Mouse (Mus musculus) stomach, embryonic 15.5 days (tissue): ENCODE data around the gene Diras2. TPM values are rescaled to one million over a fixed set of nuclear protein-coding genes. Genes with fewer than 3 reads are reported as not detected.

ENCODE experiments used
- ATAC-seq: fragments of 200-750 bp; cut with Nextera tagmentation; 2 replicates; pipeline ENCODE4 v1.8.0; 2017; ENCODE audit warnings: low read depth, moderate number of reproducible peaks, moderate TSS enrichment; ENCODE audit not compliant: insufficient read depth, low FRiP score
- H3K27ac ChIP-seq: fragments of 300-500 bp; sonication (generic); 2 replicates; pipeline ENCODE4 v1.5.1; 2015; ENCODE audit warnings: mild to moderate bottlenecking, inconsistent platforms
- H3K27me3 ChIP-seq: fragments of 300-500 bp; sonication (generic); replicated peaks from 2 replicates; pipeline ENCODE4 v1.6.1; 2015; ENCODE audit warnings: inconsistent platforms
- H3K36me3 ChIP-seq: fragments of 300-500 bp; sonication (generic); 2 replicates; pipeline ENCODE4 v1.6.1; 2015; ENCODE audit warnings: inconsistent platforms
- H3K4me1 ChIP-seq: fragments of 300-500 bp; sonication (generic); 2 replicates; pipeline ENCODE4 v1.6.1; 2015; ENCODE audit warnings: inconsistent platforms
- H3K4me2 ChIP-seq: fragments of 300-500 bp; sonication (generic); 2 replicates; pipeline ENCODE4 v1.6.1; 2015; ENCODE audit warnings: mild to moderate bottlenecking, inconsistent platforms
- H3K4me3 ChIP-seq: fragments of 300-500 bp; sonication (generic); replicated peaks from 2 replicates; pipeline ENCODE4 v1.5.1; 2015; ENCODE audit warnings: inconsistent platforms
- H3K9ac ChIP-seq: fragments of 300-500 bp; sonication (generic); 2 replicates; pipeline ENCODE4 v1.6.1; 2015; ENCODE audit warnings: inconsistent platforms
- H3K9me3 ChIP-seq: fragments of 300-500 bp; sonication (generic); 2 replicates; pipeline ENCODE4 v1.6.1; 2016; ENCODE audit warnings: inconsistent platforms
- WGBS: fragments of 180-500 bp; shearing (Covaris S2); methylation state at CpG from one replicate; pipeline ENCODE4 v1.1.7; 2015; 5-methylcytosine and 5-hydroxymethylcytosine counted together
- polyA plus RNA-seq: library from polyadenylated mRNA; unstranded; fragments of >200 nt; fragmentation: Nextera tagmentation; extraction: Ambion mirVana; gene quantifications from 2 replicates; pipeline ENCODE4 v1.2.1, GENCODE M21; 2015

Gene Diras2
- polyA plus RNA-seq, 1 experiment from 2014 or later, result 0.55 TPM

DNA sequence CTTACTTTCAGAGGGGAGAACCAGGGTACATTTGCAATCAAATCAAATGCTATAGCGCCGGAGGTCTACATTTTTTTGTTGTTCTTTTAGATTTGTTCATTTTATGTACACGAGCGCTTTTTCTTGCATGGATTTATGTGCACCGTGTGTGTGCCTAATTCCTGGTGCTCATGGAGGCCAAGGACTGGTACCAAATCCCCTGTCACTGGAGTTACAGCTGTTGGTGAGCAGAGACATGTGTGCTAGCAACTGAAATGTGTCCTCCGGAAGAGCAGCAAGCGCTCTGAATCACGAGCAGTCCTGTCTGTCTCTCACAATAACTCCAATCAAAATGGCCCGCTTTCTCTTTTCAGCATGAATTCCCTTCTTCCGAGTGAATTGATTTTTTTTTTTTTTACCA lies 55.8 kb downstream of the Diras2 start:
- H3K4me2 ChIP-seq, result no peak overlapping the region
- 89% methylated on average over 10 of the region's 10 CpGs for WGBS
- no peak for ATAC-seq
- H3K4me3 ChIP-seq, result no peak overlapping the region
- H3K27ac ChIP-seq, result no peak overlapping the region
- H3K9ac ChIP-seq, result no peak overlapping the region
- H3K27me3 ChIP-seq, result no peaks in the 10 kb centered on the region
- no peaks in the 10 kb centered on the region for H3K9me3 ChIP-seq
- no peaks in the 10 kb centered on the region for H3K36me3 ChIP-seq
- H3K4me1 ChIP-seq, result no peaks in the 10 kb centered on the region

DNA sequence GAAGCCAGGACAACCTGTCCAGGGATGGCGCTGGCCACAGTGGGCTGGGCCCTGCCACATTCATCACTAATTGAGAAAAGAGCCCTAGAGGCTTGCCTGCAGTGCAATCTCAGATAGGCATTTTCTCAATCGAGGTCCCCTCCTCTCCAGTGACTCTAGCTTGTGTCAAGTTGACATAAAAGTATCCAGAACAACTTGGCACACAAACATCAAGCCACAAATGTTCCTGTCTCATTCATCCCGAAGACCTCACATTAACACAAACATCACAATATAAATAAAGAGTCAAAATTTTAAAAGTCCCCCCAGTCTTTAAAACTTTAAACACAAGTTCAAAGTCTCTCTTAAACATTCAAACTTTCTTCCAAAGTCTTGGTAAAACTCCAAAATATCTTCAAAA lies 56.3 kb downstream of the Diras2 start:
- Histone ChIP-seq H3K9me3 (no peaks in the 10 kb centered on the region), H3K9ac (no peak overlapping the region), H3K4me2 (no peak overlapping the region), H3K4me1 (no peaks in the 10 kb centered on the region), H3K27ac (no peak overlapping the region), H3K4me3 (no peak overlapping the region), H3K36me3 (no peaks in the 10 kb centered on the region), H3K27me3 (no peaks in the 10 kb centered on the region)
- no peak for ATAC-seq
- WGBS, result 67% methylated on average over 3 of the region's 3 CpGs

DNA sequence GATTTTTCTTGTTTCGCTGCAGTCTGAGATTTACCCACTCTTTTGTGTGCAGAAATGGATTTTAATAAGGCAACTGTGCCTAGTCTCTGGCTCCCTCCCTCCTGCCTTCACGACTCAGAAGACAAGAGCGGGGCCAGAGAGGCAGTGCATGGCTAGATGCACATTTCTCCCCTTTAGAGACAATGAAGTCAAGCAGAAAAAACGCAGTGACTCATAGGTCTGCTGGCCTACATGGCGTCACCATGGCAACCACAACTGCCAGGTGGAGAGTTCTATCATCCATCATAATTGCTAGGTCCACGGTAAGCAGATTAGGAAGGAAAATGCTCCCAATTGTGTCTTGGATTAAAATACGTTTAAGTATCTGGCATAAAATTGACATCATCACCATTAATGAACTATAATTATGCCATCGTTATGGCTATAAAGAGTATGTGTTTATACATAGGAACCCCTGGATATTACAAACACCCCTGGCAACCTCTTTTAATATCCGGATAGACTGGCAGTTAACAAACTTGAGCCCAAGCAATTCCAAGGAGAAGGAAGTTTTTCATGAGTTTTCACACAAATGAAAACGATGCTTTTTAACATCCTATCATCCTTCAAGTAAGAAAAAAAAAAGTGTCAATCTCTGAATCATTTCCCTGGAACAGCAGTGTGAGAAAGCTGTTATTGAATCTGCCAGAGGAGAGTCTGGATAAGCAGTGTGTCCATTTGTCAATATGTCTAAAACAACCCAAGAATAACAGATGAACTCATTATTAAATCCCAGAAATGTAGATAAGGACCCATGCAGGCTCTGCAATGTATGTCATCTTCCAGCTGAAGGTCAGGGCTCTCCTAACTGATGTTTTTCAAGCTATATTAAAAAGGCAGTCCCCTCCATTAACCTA lies 61.0 kb downstream of the Diras2 start:
- Histone ChIP-seq H3K4me2 (no peak overlapping the region), H3K27ac (no peak overlapping the region), H3K9me3 (no peaks in the 10 kb centered on the region), H3K4me1 (no peaks in the 10 kb centered on the region), H3K9ac (no peak overlapping the region), H3K36me3 (no peaks in the 10 kb centered on the region), H3K4me3 (no peak overlapping the region), H3K27me3 (no peaks in the 10 kb centered on the region)
- 34% methylated on average over 10 of the region's 10 CpGs for WGBS
- ATAC-seq, result no peak

DNA sequence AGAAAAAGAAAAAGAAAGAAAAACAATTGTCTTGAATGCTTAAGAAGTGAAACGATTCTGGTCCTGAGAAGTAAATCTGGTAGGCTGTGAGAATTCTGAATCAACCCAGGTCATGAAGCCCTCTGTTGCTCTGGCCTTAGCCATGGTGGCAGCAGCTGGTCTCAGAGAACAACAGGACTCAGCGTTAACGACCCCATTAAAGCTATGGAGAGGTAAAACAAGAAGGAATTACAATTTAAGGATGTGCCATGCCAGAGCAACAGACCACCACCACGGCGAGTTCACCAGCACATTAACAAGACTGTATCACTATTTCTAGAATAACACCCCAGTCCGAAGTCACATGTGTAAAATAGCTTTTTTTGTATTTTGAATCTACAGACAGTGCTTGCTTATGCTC lies 65.9 kb downstream of the Diras2 start:
- Histone ChIP-seq H3K36me3 (no peaks in the 10 kb centered on the region), H3K27ac (no peak overlapping the region), H3K9me3 (no peaks in the 10 kb centered on the region), H3K4me2 (no peak overlapping the region), H3K4me1 (no peaks in the 10 kb centered on the region), H3K4me3 (no peak overlapping the region), H3K9ac (no peak overlapping the region), H3K27me3 (no peaks in the 10 kb centered on the region)
- ATAC-seq, result no peak
- WGBS, result 78% methylated on average over 6 of the region's 6 CpGs

DNA sequence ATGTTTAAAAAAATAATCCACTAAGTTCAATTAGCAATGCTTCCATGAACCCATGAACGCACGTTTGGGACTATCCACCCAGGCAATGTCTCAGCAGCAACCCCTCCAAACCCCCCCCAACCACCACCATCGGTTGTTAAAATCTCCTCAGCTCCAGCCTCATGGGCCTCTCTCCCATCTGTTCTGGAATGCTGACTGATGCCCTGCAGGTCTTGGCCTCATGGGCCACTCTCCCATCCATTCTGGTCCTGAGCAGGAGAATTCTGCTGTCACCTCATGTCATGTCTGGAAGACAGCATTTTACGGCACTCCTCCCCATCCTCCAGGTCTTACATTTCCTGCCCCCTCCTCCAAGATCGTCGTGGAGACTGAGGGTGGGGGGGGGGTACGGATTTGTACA lies 71.1 kb downstream of the Diras2 start:
- Histone ChIP-seq H3K9me3 (no peaks in the 10 kb centered on the region), H3K9ac (no peak overlapping the region), H3K4me1 (no peaks in the 10 kb centered on the region), H3K36me3 (no peaks in the 10 kb centered on the region), H3K4me3 (no peak overlapping the region), H3K4me2 (no peak overlapping the region), H3K27ac (no peak overlapping the region), H3K27me3 (no peaks in the 10 kb centered on the region)
- WGBS, result 65% methylated on average over 7 of the region's 7 CpGs
- no peak for ATAC-seq

DNA sequence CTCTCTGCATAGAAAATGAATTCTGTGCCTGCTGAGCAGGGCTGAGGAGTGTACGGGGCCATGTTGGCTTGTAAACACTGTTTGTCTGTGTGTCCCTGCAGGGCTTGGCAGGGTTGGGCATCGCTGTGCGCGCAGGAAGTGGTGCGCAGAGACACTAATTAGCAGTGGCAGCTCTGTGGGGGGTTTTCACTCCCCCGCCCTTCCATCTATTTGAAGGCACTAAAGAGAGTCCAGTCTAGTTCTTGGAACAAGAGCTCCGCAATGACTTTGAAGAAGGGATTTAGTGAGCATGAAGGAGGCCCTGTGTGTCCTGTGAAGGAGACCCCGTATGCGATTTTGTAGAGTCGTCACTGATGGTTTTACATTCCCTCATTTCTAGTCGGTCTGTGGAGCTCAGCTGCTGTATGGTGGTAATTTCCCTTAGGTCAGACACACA lies 73.2 kb downstream of the Diras2 start:
- no peak for ATAC-seq
- 86% methylated on average over 11 of the region's 11 CpGs for WGBS

DNA sequence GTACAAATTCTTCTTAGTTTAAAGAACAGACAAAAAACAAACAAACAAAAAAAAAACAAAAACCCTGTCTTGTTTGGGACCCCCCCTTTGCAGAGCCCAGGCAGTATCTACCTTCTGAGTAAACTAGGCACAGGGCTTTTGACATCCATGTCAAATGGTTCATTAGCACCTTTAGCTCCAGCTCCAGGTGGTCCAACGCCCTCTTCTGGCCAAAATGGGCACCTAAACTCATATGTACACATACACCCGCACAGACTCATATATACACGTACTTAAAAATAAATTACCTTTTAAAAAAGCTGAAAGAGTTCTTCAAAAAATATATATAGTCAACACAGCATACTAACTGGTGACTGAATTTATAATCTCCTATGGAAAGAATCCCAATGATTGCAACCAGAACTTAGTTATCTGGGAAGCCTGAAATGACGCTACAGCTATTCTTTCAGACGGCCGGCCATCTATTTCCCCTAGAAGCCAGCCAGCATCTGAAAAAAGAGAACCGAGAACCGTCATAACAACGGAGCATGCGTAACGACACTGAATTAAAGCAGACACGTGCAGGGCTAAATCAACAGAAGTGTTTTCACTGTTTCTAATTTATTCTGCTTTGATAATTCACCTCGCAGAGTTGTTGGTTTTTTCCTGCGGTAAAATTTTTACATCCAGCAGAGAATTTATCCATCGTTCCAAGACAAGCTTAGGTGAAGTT lies 73.7 kb downstream of the Diras2 start:
- WGBS, result 78% methylated on average over 15 of the region's 15 CpGs
- H3K4me3 ChIP-seq, result no peak overlapping the region
- no peak overlapping the region for H3K9ac ChIP-seq
- no peaks in the 10 kb centered on the region for H3K36me3 ChIP-seq
- H3K27ac ChIP-seq, result no peak overlapping the region
- H3K4me2 ChIP-seq, result no peak overlapping the region
- ATAC-seq, result no peak
- H3K4me1 ChIP-seq, result no peaks in the 10 kb centered on the region
- no peaks in the 10 kb centered on the region for H3K9me3 ChIP-seq
- H3K27me3 ChIP-seq, result no peaks in the 10 kb centered on the region

More for the DNA sequence above, 73.2 kb downstream of the Diras2 start:
- Histone ChIP-seq H3K27ac (no peak overlapping the region), H3K4me3 (no peak overlapping the region), H3K4me2 (no peak overlapping the region), H3K9ac (no peak overlapping the region), H3K9me3 (no peaks in the 10 kb centered on the region), H3K36me3 (no peaks in the 10 kb centered on the region), H3K4me1 (no peaks in the 10 kb centered on the region), H3K27me3 (no peaks in the 10 kb centered on the region)

DNA sequence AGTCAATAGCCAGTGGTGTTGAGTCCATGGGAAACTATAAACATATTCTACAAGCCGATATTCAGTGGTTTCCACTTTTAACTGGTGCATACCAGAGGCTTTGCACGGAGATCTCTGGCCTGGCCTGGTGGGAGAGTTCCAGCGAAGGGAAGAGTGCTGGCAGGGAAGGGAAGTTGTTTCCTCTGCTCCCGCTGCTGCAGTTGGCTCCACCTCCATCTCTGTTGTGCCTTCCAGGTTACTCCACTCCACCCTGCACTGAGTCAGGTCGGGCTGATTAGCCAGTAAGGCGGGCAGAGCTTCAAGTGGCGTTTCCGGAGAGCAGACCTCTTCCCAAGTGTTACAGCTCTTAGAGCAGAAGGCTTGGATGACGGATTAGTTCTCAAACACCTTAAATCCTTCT lies 75.8 kb downstream of the Diras2 start:
- Histone ChIP-seq H3K9me3 (no peaks in the 10 kb centered on the region), H3K9ac (no peak overlapping the region), H3K4me2 (no peak overlapping the region), H3K27me3 (no peaks in the 10 kb centered on the region), H3K4me3 (no peak overlapping the region), H3K27ac (peak overlapping the region; percentile 3; the same call in 1 of the 2 replicates), H3K36me3 (no peaks in the 10 kb centered on the region), H3K4me1 (no peaks in the 10 kb centered on the region)
- ATAC-seq, result no peak
- WGBS, result 23% methylated on average over 9 of the region's 9 CpGs

DNA sequence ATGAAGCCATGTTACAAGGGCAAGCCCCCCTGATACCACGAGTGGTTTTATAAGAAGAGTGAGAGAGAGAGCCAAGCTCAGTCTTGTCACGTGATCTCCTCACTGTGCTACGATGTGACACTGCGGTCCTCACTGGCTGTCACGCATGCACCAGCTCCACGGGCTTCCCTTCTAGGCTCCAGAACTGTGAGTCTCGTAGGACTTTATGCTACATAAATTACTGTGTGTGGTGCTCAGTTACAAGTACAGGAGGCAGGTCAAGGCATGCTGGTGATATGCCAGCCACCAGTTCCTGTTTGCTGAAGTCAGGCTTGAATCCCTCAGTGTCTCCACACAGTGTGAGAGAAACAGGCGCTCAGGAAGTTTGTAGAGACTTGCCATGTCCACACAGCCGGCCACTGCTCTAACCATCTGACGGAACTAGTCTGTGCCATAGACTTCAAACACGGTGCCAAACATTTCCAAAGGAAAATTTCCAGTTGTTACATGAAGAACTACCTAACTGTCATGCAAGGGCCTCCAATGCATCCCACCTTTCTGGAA lies 76.3 kb downstream of the Diras2 start:
- Histone ChIP-seq H3K4me2 (no peak overlapping the region), H3K9me3 (no peaks in the 10 kb centered on the region), H3K27ac (peak overlapping the region; percentile 3; the same call in 1 of the 2 replicates), H3K4me3 (no peak overlapping the region), H3K27me3 (no peaks in the 10 kb centered on the region), H3K9ac (no peak overlapping the region), H3K36me3 (no peaks in the 10 kb centered on the region), H3K4me1 (no peaks in the 10 kb centered on the region)
- 77% methylated on average over 11 of the region's 11 CpGs for WGBS
- no peak for ATAC-seq

Other genes with a start within 250 kb of the Diras2 start
- gene Syk, start 51.9 kb upstream of the Diras2 start, polyA plus RNA-seq, result 3.7 TPM in 2 replicates